Mouse (Mus musculus): ENCODE measurements around the gene Psenen. TPM values are rescaled to one million over a fixed set of nuclear protein-coding genes. Genes with fewer than 3 reads are reported as not detected.

Psenen gene
- polyA plus RNA-seq, 1 experiment from 2014 or later = 123 TPM

DNA sequence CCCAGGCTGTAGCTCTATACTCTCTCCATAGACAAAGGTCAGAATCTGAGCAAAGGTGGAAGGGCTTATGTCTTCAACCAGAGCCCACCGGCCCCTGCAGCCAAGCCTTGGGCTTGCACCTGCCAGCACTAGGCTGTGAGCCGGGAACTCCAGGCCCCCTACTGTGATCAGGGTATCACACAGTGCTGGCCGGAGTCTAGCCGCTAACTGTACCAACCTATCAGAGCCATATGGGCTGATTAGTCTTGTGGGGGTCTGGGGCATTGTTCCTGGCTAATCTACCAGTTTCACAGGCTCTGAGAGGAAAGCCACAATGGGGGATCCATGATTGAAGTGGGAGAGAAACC is 28.2 kb upstream of the Psenen start:
- Histone ChIP-seq H3K4me2 (ENCODE audit: low read depth, low read length) (no peak overlapping the region), H3K9me3 (replicated peaks; ENCODE audit: control insufficient read depth, low read length) (no peaks in the 10 kb centered on the region), H3K36me3 (ENCODE audit: control insufficient read depth, insufficient read depth) (peaks cover under 1% of the 10 kb centered on the region), H3K27me3 (ENCODE audit: control insufficient read depth, insufficient read depth, low read length) (no peaks in the 10 kb centered on the region), H3K9ac (ENCODE audit: low read length) (no peak overlapping the region), H3K27ac (ENCODE audit: low read length) (no peak overlapping the region), H3K4me3 (ENCODE audit: low read length) (no peak overlapping the region), H3K4me1 (ENCODE audit: control insufficient read depth, insufficient read depth, low read length) (peaks cover 17% of the 10 kb centered on the region)
- no peak for ATAC-seq (replicated peaks; ENCODE audit: extremely low read depth, insufficient read depth, low FRiP score)
- WGBS = 62% methylated on average over 4 of the region's 4 CpGs

DNA sequence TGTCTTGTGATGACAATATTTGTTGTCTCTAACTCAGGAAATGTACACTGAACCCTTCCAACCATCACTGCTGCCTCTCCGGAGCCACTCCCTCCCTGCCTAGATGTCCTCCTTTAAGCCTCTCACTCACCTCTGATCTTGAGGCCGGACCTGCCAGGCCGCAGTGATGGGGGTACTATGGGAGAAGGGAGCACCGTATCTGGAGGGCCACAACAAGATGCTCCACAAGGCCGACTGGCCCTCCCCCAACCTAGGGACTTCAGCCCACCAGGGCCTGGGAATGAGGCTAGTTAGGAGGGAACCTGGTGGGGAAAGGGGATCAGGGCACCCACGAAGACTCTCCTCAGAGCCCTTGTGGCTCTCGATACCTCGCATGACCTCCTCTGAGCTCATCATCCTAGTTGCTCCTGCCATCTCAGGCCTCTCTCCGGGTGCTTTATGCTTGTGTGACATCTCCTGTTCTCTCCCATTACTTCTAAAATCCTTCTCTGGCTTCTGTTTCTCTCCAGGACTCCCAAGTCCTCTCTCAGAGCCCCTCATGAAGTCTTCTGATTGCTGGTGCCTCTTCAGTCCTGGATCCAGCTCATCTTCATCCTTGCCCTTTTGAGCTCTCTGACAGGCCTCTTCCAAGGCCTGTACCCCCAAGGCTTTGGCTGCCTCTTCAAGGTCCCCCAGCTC is 27.6 kb upstream of the Psenen start:
- H3K4me1 ChIP-seq (ENCODE audit: control insufficient read depth, insufficient read depth, low read length) = peaks cover 17% of the 10 kb centered on the region
- ATAC-seq (replicated peaks; ENCODE audit: extremely low read depth, insufficient read depth, low FRiP score) = no peak
- 82% methylated on average over 9 of the region's 9 CpGs for WGBS
- peaks cover 6% of the 10 kb centered on the region for H3K36me3 ChIP-seq (ENCODE audit: control insufficient read depth, insufficient read depth)
- H3K4me2 ChIP-seq (ENCODE audit: low read depth, low read length) = no peak overlapping the region
- H3K4me3 ChIP-seq (ENCODE audit: low read length) = no peak overlapping the region
- H3K27ac ChIP-seq (ENCODE audit: low read length) = no peak overlapping the region
- no peaks in the 10 kb centered on the region for H3K9me3 ChIP-seq (replicated peaks; ENCODE audit: control insufficient read depth, low read length)
- no peaks in the 10 kb centered on the region for H3K27me3 ChIP-seq (ENCODE audit: control insufficient read depth, insufficient read depth, low read length)
- no peak overlapping the region for H3K9ac ChIP-seq (ENCODE audit: low read length)

DNA sequence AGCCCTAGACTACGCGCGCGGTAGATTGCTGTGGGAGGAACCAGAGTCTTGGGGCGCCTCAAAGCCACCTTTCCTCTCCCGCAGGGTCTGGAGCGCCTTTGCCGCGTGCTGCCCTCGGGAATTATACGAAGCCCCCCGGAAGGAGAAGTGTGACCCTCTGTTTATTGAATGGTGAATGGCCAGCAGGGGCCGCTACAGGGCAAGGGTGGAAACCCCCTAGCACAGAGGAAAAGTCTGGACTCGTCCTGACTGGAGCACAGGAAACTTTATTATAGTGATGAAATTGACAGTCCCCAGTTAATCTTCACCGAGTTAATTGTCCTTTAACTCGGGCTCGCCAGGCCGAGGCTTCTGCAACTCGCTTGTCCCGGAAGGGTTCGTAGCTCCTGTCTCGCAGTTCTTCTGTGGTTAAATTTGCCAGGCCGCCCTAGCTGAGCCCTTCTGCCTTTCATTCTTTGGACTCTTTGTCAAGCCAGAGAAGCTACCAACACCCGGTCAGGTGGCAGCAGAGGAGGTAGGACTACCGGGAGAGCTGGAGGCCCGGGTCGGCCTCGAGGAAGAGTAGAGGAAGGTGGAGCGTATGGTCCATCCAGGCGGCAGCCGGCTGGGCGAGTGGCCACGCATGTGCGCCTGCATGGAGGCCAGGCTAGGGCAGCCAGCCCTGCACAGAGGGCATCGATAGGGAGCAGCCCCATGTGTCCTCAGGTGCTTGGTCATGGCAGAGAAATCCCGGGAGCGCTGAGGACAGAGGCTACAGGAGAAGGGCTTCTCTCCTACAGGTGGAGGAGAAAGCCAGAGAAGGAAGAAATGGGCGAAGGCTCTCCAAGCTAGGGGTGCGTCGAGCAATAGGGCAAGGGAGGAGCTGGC is 26.2 kb upstream of the Psenen start:
- H3K9ac ChIP-seq (ENCODE audit: low read length) = peak overlapping the region; percentile 88
- peaks cover 17% of the 10 kb centered on the region for H3K4me1 ChIP-seq (ENCODE audit: control insufficient read depth, insufficient read depth, low read length)
- 29% methylated on average over 40 of the region's 40 CpGs for WGBS
- peak overlapping the region; percentile 80 for H3K27ac ChIP-seq (ENCODE audit: low read length)
- peak; percentile 59 for ATAC-seq (replicated peaks; ENCODE audit: extremely low read depth, insufficient read depth, low FRiP score)
- H3K4me2 ChIP-seq (ENCODE audit: low read depth, low read length) = peak overlapping the region; percentile 90
- H3K27me3 ChIP-seq (ENCODE audit: control insufficient read depth, insufficient read depth, low read length) = no peaks in the 10 kb centered on the region
- H3K36me3 ChIP-seq (ENCODE audit: control insufficient read depth, insufficient read depth) = peaks cover 16% of the 10 kb centered on the region
- no peaks in the 10 kb centered on the region for H3K9me3 ChIP-seq (replicated peaks; ENCODE audit: control insufficient read depth, low read length)
- H3K4me3 ChIP-seq (ENCODE audit: low read length) = peak overlapping the region; percentile 71

DNA sequence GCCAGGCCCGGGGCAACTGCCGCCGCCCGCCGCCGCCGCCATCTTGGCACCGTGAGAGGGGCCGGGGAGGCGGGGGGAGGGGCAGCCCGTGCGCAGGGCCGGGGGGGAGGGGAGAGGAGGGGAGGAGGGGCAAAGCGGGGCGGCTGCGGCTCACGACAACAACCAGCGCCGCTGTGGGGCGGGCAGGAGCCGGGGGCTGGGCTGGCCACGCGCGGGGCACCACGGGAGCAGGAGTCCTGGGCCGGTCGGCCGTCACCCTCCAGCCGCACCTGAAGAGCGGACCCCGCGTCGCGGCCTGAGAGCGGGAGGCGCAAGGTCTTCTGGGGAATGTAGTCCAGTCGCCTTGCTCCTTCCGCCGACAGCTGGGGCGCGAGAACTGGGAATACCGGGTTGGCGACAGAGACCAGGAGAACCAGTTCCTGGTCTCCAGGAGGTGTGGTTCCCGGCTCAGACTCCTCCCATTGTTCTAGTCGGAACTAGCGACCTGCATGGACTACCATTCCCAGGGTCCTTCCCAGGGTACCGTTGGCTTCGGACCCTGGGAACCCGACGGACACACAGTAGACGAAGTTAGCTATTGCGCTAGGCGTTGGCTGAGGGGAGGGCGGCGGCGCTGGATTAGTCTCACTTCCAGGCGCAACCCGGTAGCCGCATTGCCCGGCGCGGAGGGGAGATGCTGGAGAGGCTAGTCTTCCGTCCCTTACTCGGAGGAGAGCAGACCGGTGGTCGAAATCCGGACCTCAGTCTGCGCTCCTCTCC is 25.4 kb upstream of the Psenen start, which contains the start of gene Kmt2b:
Kmt2b (minus strand) TSS at position 51 of the 759 bp plus-strand sequence.
- H3K4me3 ChIP-seq (ENCODE audit: low read length) = peak within 1 kb of the TSS; percentile 71
- H3K27me3 ChIP-seq (ENCODE audit: control insufficient read depth, insufficient read depth, low read length) = no peaks in the 10 kb centered on the region
- H3K9ac ChIP-seq (ENCODE audit: low read length) = peak within 1 kb of the TSS; percentile 88
- peaks cover 17% of the 10 kb centered on the region for H3K4me1 ChIP-seq (ENCODE audit: control insufficient read depth, insufficient read depth, low read length)
- H3K36me3 ChIP-seq (ENCODE audit: control insufficient read depth, insufficient read depth) = peaks cover 22% of the 10 kb centered on the region
- peak; percentile 95 for ATAC-seq (replicated peaks; ENCODE audit: extremely low read depth, insufficient read depth, low FRiP score)
- H3K4me2 ChIP-seq (ENCODE audit: low read depth, low read length) = peak within 1 kb of the TSS; percentile 98
- H3K9me3 ChIP-seq (replicated peaks; ENCODE audit: control insufficient read depth, low read length) = no peaks in the 10 kb centered on the region
- peak within 1 kb of the TSS; percentile 80 for H3K27ac ChIP-seq (ENCODE audit: low read length)
- WGBS = under 1% methylated on average over 54 of the region's 68 CpGs

DNA sequence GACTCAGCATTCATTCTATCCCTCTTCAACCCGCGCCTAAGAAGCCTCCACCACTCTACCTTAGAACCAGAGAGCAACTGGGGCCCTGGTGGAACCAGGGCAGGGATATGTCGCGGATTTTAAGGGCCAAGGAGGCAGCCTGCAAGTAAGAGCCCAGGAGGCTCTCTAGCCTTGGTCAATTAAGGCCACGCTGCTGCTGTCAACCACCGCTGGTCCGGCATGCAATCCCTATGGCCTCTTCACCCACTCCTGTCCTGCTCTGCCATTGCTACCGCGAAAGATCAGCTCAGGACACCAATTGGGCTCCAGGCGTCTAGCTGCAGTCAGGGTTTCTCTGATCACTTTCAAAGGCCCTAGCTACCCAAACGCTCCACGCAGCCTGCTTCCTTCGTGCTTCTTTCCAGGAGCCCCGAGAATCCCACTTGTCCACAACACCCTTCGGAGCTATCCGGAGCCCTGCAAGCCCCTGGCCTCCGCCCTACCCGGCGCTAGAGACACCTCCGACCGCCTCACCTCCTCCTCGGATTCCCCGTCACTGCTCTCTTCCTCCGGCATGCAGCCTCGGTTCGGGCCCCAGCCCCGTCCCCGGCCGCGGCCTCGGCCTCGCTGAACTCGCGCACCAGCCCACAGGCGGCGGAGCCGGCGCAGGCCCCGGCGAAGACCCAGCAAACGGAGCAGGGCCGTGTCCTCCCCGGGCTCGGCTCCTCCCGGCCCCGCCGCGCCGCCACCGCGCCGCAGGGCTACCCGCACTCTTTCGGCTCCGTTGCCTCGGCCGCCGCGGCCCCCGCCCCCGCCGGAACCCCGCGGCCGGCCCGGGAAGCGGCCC is 24.6 kb upstream of the Psenen start:
- Histone ChIP-seq H3K4me1 (ENCODE audit: control insufficient read depth, insufficient read depth, low read length) (peaks cover 17% of the 10 kb centered on the region), H3K27me3 (ENCODE audit: control insufficient read depth, insufficient read depth, low read length) (no peaks in the 10 kb centered on the region), H3K4me3 (ENCODE audit: low read length) (peak overlapping the region; percentile 71), H3K9ac (ENCODE audit: low read length) (peak overlapping the region; percentile 88), H3K4me2 (ENCODE audit: low read depth, low read length) (peak overlapping the region; percentile 98), H3K27ac (ENCODE audit: low read length) (peak overlapping the region; percentile 80), H3K9me3 (replicated peaks; ENCODE audit: control insufficient read depth, low read length) (no peaks in the 10 kb centered on the region), H3K36me3 (ENCODE audit: control insufficient read depth, insufficient read depth) (peaks cover 29% of the 10 kb centered on the region)
- peak; percentile 12 for ATAC-seq (replicated peaks; ENCODE audit: extremely low read depth, insufficient read depth, low FRiP score)
- 1% methylated on average over 67 of the region's 67 CpGs for WGBS

DNA sequence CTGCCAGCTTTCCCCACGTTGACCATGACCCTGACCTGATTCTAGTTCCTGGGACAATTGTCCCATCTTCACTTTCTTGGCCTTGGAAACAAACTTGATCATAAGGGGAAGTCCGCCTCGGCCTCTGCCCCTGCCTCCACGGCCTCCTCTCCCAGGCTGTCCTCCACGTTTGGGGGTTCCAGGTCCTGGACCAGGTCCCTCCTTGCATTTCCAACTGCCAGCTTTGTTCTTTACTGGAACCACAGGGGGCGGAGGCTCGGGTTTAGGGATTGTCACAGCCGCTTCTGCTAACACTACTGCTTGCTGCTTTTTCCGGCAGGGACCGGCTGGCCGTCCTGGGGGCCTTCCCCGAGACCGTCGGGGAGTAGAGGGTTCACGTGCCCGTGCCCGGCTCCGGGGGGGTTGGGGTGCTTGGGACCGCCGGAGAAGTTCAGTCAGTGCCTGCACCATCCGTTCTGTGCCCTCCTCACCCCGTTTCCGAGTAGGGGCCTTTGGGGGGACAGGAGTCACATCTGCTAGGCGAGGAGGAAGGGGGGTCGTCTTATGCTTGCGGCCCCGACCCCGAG is 23.1 kb upstream of the Psenen start:
- Histone ChIP-seq H3K27me3 (ENCODE audit: control insufficient read depth, insufficient read depth, low read length) (no peaks in the 10 kb centered on the region), H3K4me1 (ENCODE audit: control insufficient read depth, insufficient read depth, low read length) (peaks cover 17% of the 10 kb centered on the region), H3K4me2 (ENCODE audit: low read depth, low read length) (no peak overlapping the region; the same call in 1 of the 2 replicates), H3K9ac (ENCODE audit: low read length) (no peak overlapping the region), H3K36me3 (ENCODE audit: control insufficient read depth, insufficient read depth) (peaks cover 44% of the 10 kb centered on the region), H3K27ac (ENCODE audit: low read length) (no peak overlapping the region), H3K9me3 (replicated peaks; ENCODE audit: control insufficient read depth, low read length) (no peaks in the 10 kb centered on the region), H3K4me3 (ENCODE audit: low read length) (no peak overlapping the region)
- no peak for ATAC-seq (replicated peaks; ENCODE audit: extremely low read depth, insufficient read depth, low FRiP score)
- WGBS = 91% methylated on average over 28 of the region's 28 CpGs

DNA sequence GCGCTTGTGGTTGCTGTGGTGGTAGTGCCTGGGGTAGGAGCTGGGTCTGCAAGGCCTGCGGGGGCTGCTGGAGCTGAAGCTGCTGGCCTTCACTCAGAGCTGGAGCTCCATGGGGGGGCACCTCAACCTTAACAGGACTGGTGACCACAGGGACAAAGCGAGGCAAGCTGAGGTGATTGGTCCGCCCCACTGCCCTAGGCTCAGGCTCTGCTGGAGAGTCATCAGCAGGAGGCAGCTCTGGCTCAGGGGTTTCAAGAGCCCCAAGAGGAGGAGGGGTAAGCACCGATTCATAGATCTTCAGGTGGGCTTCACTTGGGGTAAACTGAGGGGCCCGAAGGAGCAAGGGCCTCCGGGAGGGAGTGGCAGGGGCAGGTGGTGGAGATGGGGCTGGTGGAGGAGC is 21.7 kb upstream of the Psenen start:
- WGBS = 93% methylated on average over 7 of the region's 7 CpGs
- Histone ChIP-seq H3K27ac (ENCODE audit: low read length) (no peak overlapping the region), H3K4me2 (ENCODE audit: low read depth, low read length) (no peak overlapping the region), H3K4me1 (ENCODE audit: control insufficient read depth, insufficient read depth, low read length) (peaks cover 17% of the 10 kb centered on the region), H3K9me3 (replicated peaks; ENCODE audit: control insufficient read depth, low read length) (no peaks in the 10 kb centered on the region), H3K4me3 (ENCODE audit: low read length) (no peak overlapping the region), H3K36me3 (ENCODE audit: control insufficient read depth, insufficient read depth) (peaks cover 52% of the 10 kb centered on the region), H3K27me3 (ENCODE audit: control insufficient read depth, insufficient read depth, low read length) (no peaks in the 10 kb centered on the region), H3K9ac (ENCODE audit: low read length) (no peak overlapping the region)
- ATAC-seq (replicated peaks; ENCODE audit: extremely low read depth, insufficient read depth, low FRiP score) = no peak

DNA sequence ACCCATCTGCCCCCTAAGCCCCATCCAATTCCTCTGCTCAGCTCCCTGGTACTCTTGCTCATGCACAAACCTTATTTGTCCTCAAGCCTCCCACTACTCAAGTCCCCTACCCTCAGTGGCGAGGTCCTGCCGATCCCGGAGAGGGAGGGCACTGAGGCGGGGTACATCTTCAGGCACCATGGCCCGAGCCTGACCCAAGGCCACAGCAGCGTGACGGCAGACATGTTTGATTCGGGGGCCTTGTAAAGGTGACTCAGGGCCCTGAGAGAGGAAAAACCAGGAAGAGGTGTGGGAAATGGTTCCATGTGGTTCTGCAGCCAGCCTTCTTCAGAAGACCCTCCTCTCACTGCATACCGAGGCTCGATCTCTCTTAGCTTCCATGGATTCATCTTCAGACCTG is 20.9 kb upstream of the Psenen start:
- 92% methylated on average over 10 of the region's 10 CpGs for WGBS
- peaks cover 10% of the 10 kb centered on the region for H3K4me1 ChIP-seq (ENCODE audit: control insufficient read depth, insufficient read depth, low read length)
- peaks cover 60% of the 10 kb centered on the region for H3K36me3 ChIP-seq (ENCODE audit: control insufficient read depth, insufficient read depth)
- no peaks in the 10 kb centered on the region for H3K9me3 ChIP-seq (replicated peaks; ENCODE audit: control insufficient read depth, low read length)
- no peak overlapping the region for H3K9ac ChIP-seq (ENCODE audit: low read length)
- no peaks in the 10 kb centered on the region for H3K27me3 ChIP-seq (ENCODE audit: control insufficient read depth, insufficient read depth, low read length)
- H3K4me3 ChIP-seq (ENCODE audit: low read length) = no peak overlapping the region
- no peak for ATAC-seq (replicated peaks; ENCODE audit: extremely low read depth, insufficient read depth, low FRiP score)
- no peak overlapping the region for H3K4me2 ChIP-seq (ENCODE audit: low read depth, low read length)
- no peak overlapping the region for H3K27ac ChIP-seq (ENCODE audit: low read length)
